Mouse (Mus musculus) forebrain, embryonic 12.5 days (tissue): Measurements from ENCODE around the gene Rpl10. TPM values are rescaled to one million over a fixed set of nuclear protein-coding genes. Genes with fewer than 3 reads are reported as not detected.

Experiments used
- ATAC-seq: fragments of 200-750 bp; cut with Nextera tagmentation; 2 replicates; pipeline ENCODE4 v1.8.0; 2017; ENCODE audit warnings: moderate TSS enrichment; ENCODE audit not compliant: low FRiP score
- H3K27ac ChIP-seq: fragments of 300-500 bp; sonication (generic); 2 replicates; pipeline ENCODE4 v1.5.1; 2016; ENCODE audit warnings: mild to moderate bottlenecking
- H3K27me3 ChIP-seq: fragments of 300-500 bp; sonication (generic); 2 replicates; pipeline ENCODE4 v1.6.1; 2016; ENCODE audit warnings: mild to moderate bottlenecking
- H3K36me3 ChIP-seq: fragments of 300-500 bp; sonication (generic); replicated peaks from 2 replicates; pipeline ENCODE4 v1.6.1; 2016; ENCODE audit warnings: mild to moderate bottlenecking
- H3K4me1 ChIP-seq: fragments of 300-500 bp; sonication (generic); 2 replicates; pipeline ENCODE4 v1.6.1; 2016
- H3K4me2 ChIP-seq: fragments of 300-500 bp; sonication (generic); 2 replicates; pipeline ENCODE4 v1.6.1; 2016; ENCODE audit warnings: mild to moderate bottlenecking, moderate library complexity
- H3K4me3 ChIP-seq: fragments of 300-500 bp; sonication (generic); replicated peaks from 2 replicates; pipeline ENCODE4 v1.5.1; 2016; ENCODE audit warnings: mild to moderate bottlenecking
- H3K9ac ChIP-seq: fragments of 300-500 bp; sonication (generic); 2 replicates; pipeline ENCODE4 v1.6.1; 2016; ENCODE audit warnings: mild to moderate bottlenecking
- H3K9me3 ChIP-seq: fragments of 300-500 bp; sonication (generic); 2 replicates; pipeline ENCODE4 v1.6.1; 2016
- WGBS: fragments of 180-500 bp; shearing (Covaris S2); methylation state at CpG from one replicate; pipeline ENCODE4 v1.1.7; 2016; 5-methylcytosine and 5-hydroxymethylcytosine counted together
- polyA plus RNA-seq: library from polyadenylated mRNA; unstranded; fragments of >200 nt; fragmentation: Nextera tagmentation; extraction: Ambion mirVana; gene quantifications from 2 replicates; pipeline ENCODE4 v1.2.1, GENCODE M21; 2016

Gene Rpl10
- polyA plus RNA-seq, 1 experiment from 2014 or later, result 564 TPM

- Histone ChIP-seq H3K4me2 (peak overlapping the region; percentile 68), H3K4me3 (peak overlapping the region; percentile 52), H3K9ac (peak overlapping the region; percentile 67), H3K9me3 (no peaks in the 10 kb centered on the region), H3K27ac (peak overlapping the region; percentile 75), H3K4me1 (peaks cover 10% of the 10 kb centered on the region), H3K36me3 (no peaks in the 10 kb centered on the region), H3K27me3 (no peaks in the 10 kb centered on the region)
- WGBS, result 20% methylated on average over 39 of the region's 39 CpGs
- peak; percentile 86 for ATAC-seq
Observed at GRCm38 (mm10) chrX:74282395-74283091, 11.9 kb downstream of the Rpl10 start.

GRCm38 (mm10) chrX:74283092-74283437 is 12.5 kb downstream of the Rpl10 start:
- Histone ChIP-seq H3K27me3 (no peaks in the 10 kb centered on the region), H3K9ac (peak overlapping the region; percentile 67), H3K27ac (peak overlapping the region; percentile 75), H3K36me3 (peaks cover 1% of the 10 kb centered on the region; the same call in 1 of the 2 replicates), H3K4me2 (peak overlapping the region; percentile 68), H3K9me3 (no peaks in the 10 kb centered on the region), H3K4me1 (peaks cover 10% of the 10 kb centered on the region), H3K4me3 (peak overlapping the region; percentile 52)
- WGBS, result 37% methylated on average over 5 of the region's 5 CpGs
- ATAC-seq, result peak; percentile 39

GRCm38 (mm10) chrX:74293431-74293830 is 22.8 kb downstream of the Rpl10 start:
- H3K4me1 ChIP-seq, result peaks cover 2% of the 10 kb centered on the region; the same call in 1 of the 2 replicates
- H3K4me2 ChIP-seq, result no peak overlapping the region
- H3K9ac ChIP-seq, result no peak overlapping the region
- no peak overlapping the region for H3K4me3 ChIP-seq
- no peak overlapping the region for H3K27ac ChIP-seq
- H3K9me3 ChIP-seq, result no peaks in the 10 kb centered on the region
- no peak for ATAC-seq
- 78% methylated on average over 4 of the region's 4 CpGs for WGBS
- H3K36me3 ChIP-seq, result peaks cover 7% of the 10 kb centered on the region; the same call in 1 of the 2 replicates
- H3K27me3 ChIP-seq, result no peaks in the 10 kb centered on the region

- H3K9ac ChIP-seq, result peak within 1 kb of the TSS; percentile 74
- peak within 1 kb of the TSS; percentile 64 for H3K4me3 ChIP-seq
- peaks cover 2% of the 10 kb centered on the region; the same call in 1 of the 2 replicates for H3K4me1 ChIP-seq
- peak within 1 kb of the TSS; percentile 63 for H3K27ac ChIP-seq
- H3K27me3 ChIP-seq, result no peaks in the 10 kb centered on the region
- 20% methylated on average over 37 of the region's 37 CpGs for WGBS
- H3K4me2 ChIP-seq, result peak within 1 kb of the TSS; percentile 65
- ATAC-seq, result peak; percentile 99
- no peaks in the 10 kb centered on the region for H3K9me3 ChIP-seq
- peaks cover 16% of the 10 kb centered on the region for H3K36me3 ChIP-seq
Observed at GRCm38 (mm10) chrX:74296538-74297448, 26.2 kb downstream of the Rpl10 start, which contains the start of gene Atp6ap1. Gene Atp6ap1, plus strand, starts transcription at chrX:74297097.

- no peak overlapping the region for H3K4me3 ChIP-seq
- H3K27ac ChIP-seq, result no peak overlapping the region
- H3K27me3 ChIP-seq, result no peaks in the 10 kb centered on the region
- no peak for ATAC-seq
- no peak overlapping the region for H3K9ac ChIP-seq
- H3K4me1 ChIP-seq, result peaks cover 2% of the 10 kb centered on the region; the same call in 1 of the 2 replicates
- H3K36me3 ChIP-seq, result peaks cover 31% of the 10 kb centered on the region
- no peaks in the 10 kb centered on the region for H3K9me3 ChIP-seq
- WGBS, result 100% methylated on average over 1 of the region's 1 CpGs
- no peak overlapping the region for H3K4me2 ChIP-seq
Observed at GRCm38 (mm10) chrX:74298348-74298747, 27.7 kb downstream of the Rpl10 start.

GRCm38 (mm10) chrX:74299721-74300120 is 29.1 kb downstream of the Rpl10 start:
- no peak overlapping the region for H3K9ac ChIP-seq
- peaks cover 38% of the 10 kb centered on the region for H3K36me3 ChIP-seq
- ATAC-seq, result no peak
- no peaks in the 10 kb centered on the region for H3K9me3 ChIP-seq
- no peak overlapping the region for H3K4me3 ChIP-seq
- peaks cover 8% of the 10 kb centered on the region; the same call in 1 of the 2 replicates for H3K4me1 ChIP-seq
- WGBS, result 89% methylated on average over 3 of the region's 3 CpGs
- no peak overlapping the region for H3K27ac ChIP-seq
- H3K4me2 ChIP-seq, result no peak overlapping the region
- no peaks in the 10 kb centered on the region for H3K27me3 ChIP-seq

- Histone ChIP-seq H3K27me3 (no peaks in the 10 kb centered on the region), H3K4me3 (peak within 1 kb of the TSS; percentile 48), H3K36me3 (peaks cover 66% of the 10 kb centered on the region), H3K4me2 (peak within 1 kb of the TSS; percentile 80), H3K9ac (peak within 1 kb of the TSS; percentile 82), H3K4me1 (peaks cover 15% of the 10 kb centered on the region), H3K9me3 (no peaks in the 10 kb centered on the region), H3K27ac (peak within 1 kb of the TSS; percentile 91)
- 19% methylated on average over 37 of the region's 41 CpGs for WGBS
- peak; percentile 89 for ATAC-seq
Observed at GRCm38 (mm10) chrX:74304867-74305700, 34.5 kb downstream of the Rpl10 start, which contains the start of gene Gdi1. Gene Gdi1, plus strand, starts transcription at chrX:74304998.

GRCm38 (mm10) chrX:74312540-74313464 is 42.2 kb downstream of the Rpl10 start, which contains the start of gene Fam50a:
Gene Fam50a, plus strand, starts transcription at chrX:74313033.
- ATAC-seq, result peak; percentile 98
- H3K36me3 ChIP-seq, result peaks cover 26% of the 10 kb centered on the region
- 16% methylated on average over 53 of the region's 59 CpGs for WGBS

More at GRCm38 (mm10) chrX:74312540-74313464, 42.2 kb downstream of the Rpl10 start, which contains the start of gene Fam50a:
- peaks cover 8% of the 10 kb centered on the region for H3K4me1 ChIP-seq
- peak within 1 kb of the TSS; percentile 72 for H3K9ac ChIP-seq
- peak within 1 kb of the TSS; percentile 61 for H3K4me3 ChIP-seq
- H3K27me3 ChIP-seq, result no peaks in the 10 kb centered on the region
- H3K4me2 ChIP-seq, result peak within 1 kb of the TSS; percentile 70
- peak within 1 kb of the TSS; percentile 75 for H3K27ac ChIP-seq
- H3K9me3 ChIP-seq, result no peaks in the 10 kb centered on the region
